Mouse (Mus musculus): ENCODE data around the gene Arhgap9. TPM values are rescaled to one million over a fixed set of nuclear protein-coding genes. Genes with fewer than 3 reads are reported as not detected.
A peak's percentile ranks its signal among the peaks of the same experiment; 100 is the strongest.
"Not testable (repeated sequence)": the region's sequence is repeated elsewhere in the genome, so short reads cannot be mapped to it uniquely, and the experiment has no call there.

Arhgap9 gene
- total RNA-seq, 2 experiments from 2014 or later, result 0.99 to 1.1 TPM

- DNase-seq (ENCODE audit: low spot score in 2 of 2), result peak in 1 of 2 experiments; percentile 51
- intact Hi-C loops (cut with DNase I), result loop anchor here (2.0 kb wide), 1 partner anchor 20 kb away; the partner anchor contains the start of gene Mars
These were observed 30.6 kb upstream of the Arhgap9 start for GRCm38 (mm10) chr10:127290930-127291880.

- DNase-seq (ENCODE audit: low spot score in 2 of 2), result no peak
- intact Hi-C loops (cut with DNase I), result loop anchor here (2.0 kb wide), 1 partner anchor 19 kb away; the partner anchor contains the start of gene Mars
These were observed 29.7 kb upstream of the Arhgap9 start for GRCm38 (mm10) chr10:127291881-127292638.

- intact Hi-C loops (cut with DNase I), result no loop called here
- DNase-seq (ENCODE audit: low spot score in 2 of 2), result peak in 1 of 2 experiments; percentile 43
These were observed 28.7 kb upstream of the Arhgap9 start for GRCm38 (mm10) chr10:127292987-127293538.

- DNase-seq (ENCODE audit: low spot score in 2 of 2), result no peak
- intact Hi-C loops (cut with DNase I), result no loop called here
These were observed 28.1 kb upstream of the Arhgap9 start for GRCm38 (mm10) chr10:127293590-127294113.

GRCm38 (mm10) chr10:127294895-127295510 is 26.8 kb upstream of the Arhgap9 start:
- DNase-seq (ENCODE audit: low spot score in 2 of 2), result no peak
- intact Hi-C loops (cut with DNase I), result no loop called here

- intact Hi-C loops (cut with DNase I), result no loop called here
- no peak for DNase-seq (ENCODE audit: low spot score in 2 of 2)
These were observed 25.6 kb upstream of the Arhgap9 start for GRCm38 (mm10) chr10:127295986-127296794.

- no peak for DNase-seq (ENCODE audit: low spot score in 2 of 2)
- intact Hi-C loops (cut with DNase I), result no loop called here
These were observed 24.5 kb upstream of the Arhgap9 start for GRCm38 (mm10) chr10:127297015-127297871.

GRCm38 (mm10) chr10:127300361-127300760 is 21.4 kb upstream of the Arhgap9 start:
- no peak for DNase-seq (ENCODE audit: low spot score in 2 of 2)
- intact Hi-C loops (cut with DNase I), result no loop called here

GRCm38 (mm10) chr10:127303136-127303535 is 18.6 kb upstream of the Arhgap9 start:
- intact Hi-C loops (cut with DNase I), result no loop called here
- no peak for DNase-seq (ENCODE audit: low spot score in 2 of 2)

- intact Hi-C loops (cut with DNase I); DNase-seq (ENCODE audit: low spot score in 2 of 2): not testable (repeated sequence)
These were observed 12.6 kb upstream of the Arhgap9 start for GRCm38 (mm10) chr10:127309167-127309566.

GRCm38 (mm10) chr10:127310523-127311475 is 11.0 kb upstream of the Arhgap9 start:
- DNase-seq (ENCODE audit: low spot score in 2 of 2), result no peak
- intact Hi-C loops (cut with DNase I), result loop anchor here (2.0 kb wide), 2 partner anchors 20 to 44 kb away; partner anchors contain the start of gene Dctn2

- peak; percentile 95 to 99 for DNase-seq (ENCODE audit: low spot score in 2 of 2)
- intact Hi-C loops (cut with DNase I), result loop anchor here (2.0 kb wide), 2 partner anchors 21 to 45 kb away; partner anchors contain the start of gene Dctn2
These were observed 10.0 kb upstream of the Arhgap9 start, which contains the start of gene Mars for GRCm38 (mm10) chr10:127311476-127312355. Mars (minus strand) TSS chr10:127311786.

GRCm38 (mm10) chr10:127312356-127312676 is 9.4 kb upstream of the Arhgap9 start:
- intact Hi-C loops (cut with DNase I), result no loop called here
- DNase-seq (ENCODE audit: low spot score in 2 of 2), result peak; percentile 70 to 76

- no peak for DNase-seq (ENCODE audit: low spot score in 2 of 2)
- intact Hi-C loops (cut with DNase I), result no loop called here
These were observed 8.9 kb upstream of the Arhgap9 start for GRCm38 (mm10) chr10:127312858-127313257.

- intact Hi-C loops (cut with DNase I); DNase-seq (ENCODE audit: low spot score in 2 of 2): not testable (repeated sequence)
These were observed 8.2 kb upstream of the Arhgap9 start for GRCm38 (mm10) chr10:127313516-127313915.

All from left cerebral cortex, postnatal 25 days (tissue).